Mouse (Mus musculus) limb, embryonic 12.5 days (tissue): ENCODE data around the gene Mast2. TPM values are rescaled to one million over a fixed set of nuclear protein-coding genes. Genes with fewer than 3 reads are reported as not detected.

ENCODE experiments used
- ATAC-seq: fragments of 200-750 bp; cut with Nextera tagmentation; 2 replicates; pipeline ENCODE4 v1.8.0; 2017; ENCODE audit warnings: low read depth, moderate TSS enrichment; ENCODE audit not compliant: insufficient number of reproducible peaks, insufficient read depth, low FRiP score, low TSS enrichment
- H3K27ac ChIP-seq: fragments of 300-500 bp; sonication (generic); 2 replicates; pipeline ENCODE4 v1.5.1; 2016; ENCODE audit warnings: mild to moderate bottlenecking, moderate library complexity
- H3K27me3 ChIP-seq: fragments of 300-500 bp; sonication (generic); 2 replicates; pipeline ENCODE4 v1.6.1; 2016; ENCODE audit warnings: mild to moderate bottlenecking, moderate library complexity
- H3K36me3 ChIP-seq: fragments of 300-500 bp; sonication (generic); 2 replicates; pipeline ENCODE4 v1.6.1; 2016; ENCODE audit warnings: mild to moderate bottlenecking, moderate library complexity
- H3K4me1 ChIP-seq: fragments of 300-500 bp; sonication (generic); replicated peaks from 2 replicates; pipeline ENCODE4 v1.6.1; 2016
- H3K4me2 ChIP-seq: fragments of 300-500 bp; sonication (generic); 2 replicates; pipeline ENCODE4 v1.6.1; 2016; ENCODE audit warnings: mild to moderate bottlenecking, moderate library complexity
- H3K4me3 ChIP-seq: fragments of 300-500 bp; sonication (generic); replicated peaks from 2 replicates; pipeline ENCODE4 v1.5.1; 2016; ENCODE audit warnings: mild to moderate bottlenecking
- H3K9ac ChIP-seq: fragments of 300-500 bp; sonication (generic); replicated peaks from 2 replicates; pipeline ENCODE4 v1.6.1; 2016; ENCODE audit warnings: mild to moderate bottlenecking, moderate library complexity
- H3K9me3 ChIP-seq: fragments of 300-500 bp; sonication (generic); 2 replicates; pipeline ENCODE4 v1.6.1; 2016; ENCODE audit warnings: mild to moderate bottlenecking, moderate library complexity
- WGBS: fragments of 180-500 bp; shearing (Covaris S2); methylation state at CpG from one replicate; pipeline ENCODE4 v1.1.7; 2016; 5-methylcytosine and 5-hydroxymethylcytosine counted together
- polyA plus RNA-seq: library from polyadenylated mRNA; unstranded; fragments of >200 nt; fragmentation: Nextera tagmentation; extraction: Ambion mirVana; gene quantifications from 2 replicates; pipeline ENCODE4 v1.2.1, GENCODE M21; 2016

The Mast2 gene
- polyA plus RNA-seq, 1 experiment from 2014 or later, result 22.0 TPM

GRCm38 (mm10) chr4:116463231-116464125 is 505 bp downstream of the Mast2 start:
- Histone ChIP-seq H3K4me2 (peak overlapping the region; percentile 67), H3K27me3 (no peaks in the 10 kb centered on the region), H3K4me3 (peak overlapping the region; percentile 98), H3K27ac (peak overlapping the region; percentile 91), H3K9me3 (peaks cover 7% of the 10 kb centered on the region; the same call in 1 of the 2 replicates), H3K4me1 (peaks cover 21% of the 10 kb centered on the region), H3K9ac (peak overlapping the region; percentile 96), H3K36me3 (no peaks in the 10 kb centered on the region)
- ATAC-seq, result peak; percentile 76
- 1% methylated on average over 70 of the region's 74 CpGs for WGBS

GRCm38 (mm10) chr4:116461943-116462342 is 2.0 kb downstream of the Mast2 start:
- Histone ChIP-seq H3K9me3 (no peaks in the 10 kb centered on the region), H3K36me3 (no peaks in the 10 kb centered on the region), H3K4me2 (0 out of 2 replicates have a peak overlapping the region, but pooled peaks have one; percentile 67), H3K4me1 (peaks cover 21% of the 10 kb centered on the region), H3K4me3 (no peak overlapping the region), H3K27ac (no peak overlapping the region), H3K27me3 (no peaks in the 10 kb centered on the region), H3K9ac (no peak overlapping the region)
- no peak for ATAC-seq
- WGBS, result 95% methylated on average over 3 of the region's 3 CpGs

- no peaks in the 10 kb centered on the region for H3K4me1 ChIP-seq
Measured at GRCm38 (mm10) chr4:116451553-116451952, 12.4 kb downstream of the Mast2 start.

GRCm38 (mm10) chr4:116449951-116450350 is 14.0 kb downstream of the Mast2 start:
- Histone ChIP-seq H3K4me1 (no peaks in the 10 kb centered on the region), H3K9me3 (no peaks in the 10 kb centered on the region), H3K9ac (no peak overlapping the region), H3K27me3 (no peaks in the 10 kb centered on the region), H3K36me3 (0 out of 2 replicates have a peak, but pooled peaks cover 7% of the 10 kb centered on the region), H3K4me3 (no peak overlapping the region), H3K27ac (no peak overlapping the region), H3K4me2 (no peak overlapping the region)
- no peak for ATAC-seq

More at GRCm38 (mm10) chr4:116451553-116451952, 12.4 kb downstream of the Mast2 start:
- H3K4me2 ChIP-seq, result no peak overlapping the region
- H3K9ac ChIP-seq, result no peak overlapping the region
- ATAC-seq, result no peak
- H3K27me3 ChIP-seq, result no peaks in the 10 kb centered on the region
- no peak overlapping the region for H3K4me3 ChIP-seq
- 0 out of 2 replicates have a peak, but pooled peaks cover 7% of the 10 kb centered on the region for H3K36me3 ChIP-seq
- H3K27ac ChIP-seq, result no peak overlapping the region
- no peaks in the 10 kb centered on the region for H3K9me3 ChIP-seq

- no peaks in the 10 kb centered on the region for H3K4me1 ChIP-seq
- H3K4me2 ChIP-seq, result no peak overlapping the region
- no peak overlapping the region for H3K9ac ChIP-seq
- H3K27ac ChIP-seq, result no peak overlapping the region
- H3K4me3 ChIP-seq, result no peak overlapping the region
- WGBS, result 56% methylated on average over 8 of the region's 8 CpGs
- ATAC-seq, result no peak
- no peaks in the 10 kb centered on the region for H3K27me3 ChIP-seq
- H3K9me3 ChIP-seq, result no peaks in the 10 kb centered on the region
- 0 out of 2 replicates have a peak, but pooled peaks cover 2% of the 10 kb centered on the region for H3K36me3 ChIP-seq
Measured at GRCm38 (mm10) chr4:116448673-116449072, 15.3 kb downstream of the Mast2 start.

- WGBS, result 94% methylated on average over 1 of the region's 1 CpGs
- Histone ChIP-seq H3K9ac (no peak overlapping the region), H3K9me3 (no peaks in the 10 kb centered on the region), H3K27me3 (no peaks in the 10 kb centered on the region), H3K27ac (no peak overlapping the region), H3K4me2 (no peak overlapping the region), H3K36me3 (no peaks in the 10 kb centered on the region; the same call in 1 of the 2 replicates), H3K4me1 (no peaks in the 10 kb centered on the region), H3K4me3 (no peak overlapping the region)
- no peak for ATAC-seq
Measured at GRCm38 (mm10) chr4:116439383-116439782, 24.6 kb downstream of the Mast2 start.

GRCm38 (mm10) chr4:116438561-116438960 is 25.4 kb downstream of the Mast2 start:
- H3K27me3 ChIP-seq, result no peaks in the 10 kb centered on the region

GRCm38 (mm10) chr4:116435626-116436025 is 28.4 kb downstream of the Mast2 start:
- no peak overlapping the region for H3K9ac ChIP-seq
- H3K36me3 ChIP-seq, result peaks cover 11% of the 10 kb centered on the region
- H3K4me2 ChIP-seq, result no peak overlapping the region
- H3K27ac ChIP-seq, result no peak overlapping the region
- H3K9me3 ChIP-seq, result no peaks in the 10 kb centered on the region
- H3K4me3 ChIP-seq, result no peak overlapping the region
- H3K4me1 ChIP-seq, result no peaks in the 10 kb centered on the region
- WGBS, result 94% methylated on average over 4 of the region's 4 CpGs
- ATAC-seq, result no peak
- no peaks in the 10 kb centered on the region for H3K27me3 ChIP-seq

More at GRCm38 (mm10) chr4:116438561-116438960, 25.4 kb downstream of the Mast2 start:
- Histone ChIP-seq H3K36me3 (peaks cover 3% of the 10 kb centered on the region), H3K4me2 (no peak overlapping the region), H3K4me1 (no peaks in the 10 kb centered on the region), H3K4me3 (no peak overlapping the region), H3K27ac (no peak overlapping the region), H3K9me3 (no peaks in the 10 kb centered on the region), H3K9ac (no peak overlapping the region)
- ATAC-seq, result no peak

GRCm38 (mm10) chr4:116422186-116422585 is 41.8 kb downstream of the Mast2 start:
- ATAC-seq, result no peak
- Histone ChIP-seq H3K9ac (no peak overlapping the region), H3K27ac (no peak overlapping the region), H3K9me3 (no peaks in the 10 kb centered on the region), H3K4me2 (no peak overlapping the region), H3K36me3 (peaks cover 36% of the 10 kb centered on the region), H3K27me3 (no peaks in the 10 kb centered on the region), H3K4me1 (no peaks in the 10 kb centered on the region), H3K4me3 (no peak overlapping the region)
- 100% methylated on average over 1 of the region's 1 CpGs for WGBS

- no peak overlapping the region for H3K4me3 ChIP-seq
- peaks cover 33% of the 10 kb centered on the region for H3K36me3 ChIP-seq
- no peaks in the 10 kb centered on the region for H3K4me1 ChIP-seq
- no peak overlapping the region for H3K9ac ChIP-seq
- H3K27ac ChIP-seq, result no peak overlapping the region
- no peaks in the 10 kb centered on the region for H3K9me3 ChIP-seq
- H3K27me3 ChIP-seq, result no peaks in the 10 kb centered on the region
- WGBS, result 88% methylated on average over 3 of the region's 3 CpGs
- no peak overlapping the region for H3K4me2 ChIP-seq
- ATAC-seq, result no peak
Measured at GRCm38 (mm10) chr4:116421170-116421569, 42.8 kb downstream of the Mast2 start.

- no peaks in the 10 kb centered on the region for H3K27me3 ChIP-seq
- no peak overlapping the region for H3K9ac ChIP-seq
- no peak overlapping the region for H3K27ac ChIP-seq
- H3K4me2 ChIP-seq, result no peak overlapping the region
- H3K36me3 ChIP-seq, result no peaks in the 10 kb centered on the region
- no peaks in the 10 kb centered on the region for H3K9me3 ChIP-seq
- 59% methylated on average over 1 of the region's 1 CpGs for WGBS
- H3K4me1 ChIP-seq, result no peaks in the 10 kb centered on the region
- no peak overlapping the region for H3K4me3 ChIP-seq
- ATAC-seq, result no peak
Measured at GRCm38 (mm10) chr4:116412993-116413392, 51.0 kb downstream of the Mast2 start.
